Mouse (Mus musculus): ENCODE data around the gene Acap1. TPM values are rescaled to one million over a fixed set of nuclear protein-coding genes. Genes with fewer than 3 reads are reported as not detected.
"Not testable (repeated sequence)": the region's sequence is repeated elsewhere in the genome, so short reads cannot be mapped to it uniquely, and the experiment has no call there.

Acap1 gene
- polyA plus RNA-seq, 1 experiment from 2014 or later: 1.0 TPM

DNA sequence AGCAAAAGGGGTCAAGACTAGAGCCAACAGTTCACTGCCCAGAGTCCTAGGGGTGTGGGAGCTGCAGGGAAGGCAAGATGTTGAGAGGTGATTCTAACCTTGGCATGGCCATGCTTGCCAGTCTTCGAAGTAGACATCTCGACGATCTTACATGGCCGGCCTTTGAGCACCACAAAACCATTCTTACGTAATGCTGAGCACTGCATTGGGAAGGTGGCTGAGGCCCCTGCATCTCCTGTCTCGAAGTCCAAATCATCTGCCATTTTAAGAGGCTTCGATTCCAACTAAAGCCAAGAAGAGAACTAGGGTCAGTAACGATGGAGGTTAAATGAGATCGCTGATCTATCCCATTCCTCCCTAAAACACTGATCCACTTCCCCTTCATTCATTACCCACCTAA is 23.7 kb upstream of the Acap1 start:
- H3K36me3 ChIP-seq: peaks cover 52% of the 10 kb centered on the region

DNA sequence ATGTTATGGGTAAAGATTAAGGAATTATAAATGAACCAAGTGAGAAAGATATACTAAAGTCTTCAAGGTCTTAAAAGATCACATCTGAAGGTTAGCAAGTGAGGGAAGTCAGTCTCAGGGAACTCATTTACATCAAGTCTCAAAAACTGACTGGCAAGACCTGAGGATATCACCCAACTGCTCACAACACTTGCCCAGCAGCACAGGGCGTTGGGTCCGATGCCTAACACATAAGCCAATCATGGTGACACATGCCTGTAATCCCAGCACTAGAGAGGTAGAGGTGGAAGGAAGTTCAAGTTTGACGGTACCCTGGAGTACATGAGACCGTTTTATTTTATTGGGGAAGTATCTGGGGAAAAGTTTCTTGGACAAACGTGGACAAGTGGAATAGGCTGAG is 22.8 kb upstream of the Acap1 start:
- Histone ChIP-seq H3K4me1 (peaks cover 73% of the 10 kb centered on the region), H3K27ac (replicated peaks) (no peak overlapping the region), H3K9me3 (replicated peaks) (no peaks in the 10 kb centered on the region), H3K27me3 (ENCODE audit: low read depth, poor library complexity, severe bottlenecking) (no peaks in the 10 kb centered on the region), H3K4me3 (peak overlapping the region; percentile 99; the same call in 1 of the 2 replicates), H3K36me3 (peaks cover 57% of the 10 kb centered on the region)
- 90% methylated on average over 5 of the region's 5 CpGs for WGBS
- no peak for DNase-seq (ENCODE audit: low spot score)

More for the DNA sequence above, 23.7 kb upstream of the Acap1 start:
- H3K27me3 ChIP-seq (ENCODE audit: low read depth, poor library complexity, severe bottlenecking): no peaks in the 10 kb centered on the region
- WGBS: 88% methylated on average over 9 of the region's 9 CpGs
- peak overlapping the region; percentile 99; the same call in 1 of the 2 replicates for H3K27ac ChIP-seq (replicated peaks)
- peak overlapping the region; percentile 99 for H3K4me3 ChIP-seq
- DNase-seq (ENCODE audit: low spot score): no peak
- no peaks in the 10 kb centered on the region for H3K9me3 ChIP-seq (replicated peaks)
- H3K4me1 ChIP-seq: peaks cover 68% of the 10 kb centered on the region

DNA sequence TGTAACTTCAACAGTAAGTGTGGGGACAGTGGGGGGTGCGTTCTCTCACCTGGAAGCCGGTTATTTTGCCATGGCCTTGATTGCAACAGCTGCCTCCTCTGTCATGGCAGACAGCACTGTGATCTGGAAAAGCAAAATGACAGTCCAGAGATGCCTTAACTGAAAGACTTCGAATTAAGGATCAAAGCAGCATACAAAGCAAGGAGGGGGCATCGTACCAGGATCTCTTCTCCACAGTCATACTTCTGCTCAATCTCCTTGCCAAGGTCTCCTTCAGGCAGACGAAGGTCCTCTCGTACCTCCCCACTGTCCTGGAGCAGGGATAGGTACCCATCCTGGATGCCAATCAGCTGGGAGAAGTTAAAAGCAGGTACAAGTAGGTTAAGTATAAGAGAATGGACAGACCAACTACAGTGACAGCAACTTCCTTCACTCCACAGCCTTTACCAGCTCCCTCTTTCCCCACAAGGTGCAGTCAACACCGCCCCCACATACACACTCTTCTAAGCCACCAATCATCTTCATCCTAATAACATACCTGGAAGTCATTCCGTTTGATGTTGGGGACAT is 22.1 kb upstream of the Acap1 start:
- Histone ChIP-seq H3K9me3 (replicated peaks) (no peaks in the 10 kb centered on the region), H3K27ac (replicated peaks) (no peak overlapping the region), H3K4me3 (peak overlapping the region; percentile 20; the same call in 1 of the 2 replicates), H3K36me3 (peaks cover 63% of the 10 kb centered on the region), H3K27me3 (ENCODE audit: low read depth, poor library complexity, severe bottlenecking) (no peaks in the 10 kb centered on the region), H3K4me1 (peaks cover 72% of the 10 kb centered on the region)
- WGBS: 88% methylated on average over 8 of the region's 8 CpGs
- no peak for DNase-seq (ENCODE audit: low spot score)

DNA sequence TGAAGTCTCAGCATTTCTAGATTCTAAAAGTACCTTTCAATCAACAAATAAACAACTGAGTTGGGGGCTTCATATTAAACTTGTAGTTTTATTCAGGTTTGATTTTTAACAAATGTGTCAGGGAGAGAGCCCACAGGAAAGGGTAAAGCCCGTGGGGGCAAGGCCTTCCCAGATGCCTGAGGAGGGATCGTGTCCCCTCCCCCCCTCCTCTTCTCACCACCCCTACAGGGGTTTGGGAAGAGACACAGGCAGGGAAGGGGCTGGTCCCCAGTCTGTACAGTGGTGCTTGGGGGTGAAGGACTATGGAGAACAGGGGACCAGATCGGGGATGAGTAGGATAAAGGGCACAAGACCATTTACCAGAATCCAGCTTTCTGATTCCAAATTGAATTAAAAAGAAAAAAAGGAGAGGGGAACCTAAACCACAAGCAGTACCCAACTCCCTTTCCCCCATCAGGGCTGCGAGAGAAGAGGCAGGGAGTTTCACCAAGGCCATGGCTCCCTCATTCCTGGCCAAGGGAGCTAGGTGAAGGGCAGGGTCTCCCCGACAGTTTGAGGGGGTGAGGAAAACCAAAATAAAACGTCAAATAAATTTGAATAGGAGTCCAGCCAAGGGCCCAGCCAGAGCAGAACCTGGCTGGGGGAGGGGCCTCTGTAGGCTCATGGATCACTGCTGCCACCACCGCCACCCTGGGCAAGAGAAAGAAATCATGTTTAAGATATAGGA is 21.5 kb upstream of the Acap1 start:
- H3K27me3 ChIP-seq (ENCODE audit: low read depth, poor library complexity, severe bottlenecking); H3K27ac ChIP-seq (replicated peaks); DNase-seq (ENCODE audit: low spot score); H3K9me3 ChIP-seq (replicated peaks): not testable (repeated sequence)
- H3K4me1 ChIP-seq: peaks cover 68% of the 10 kb centered on the region
- WGBS: 75% methylated on average over 7 of the region's 7 CpGs
- peaks cover 70% of the 10 kb centered on the region for H3K36me3 ChIP-seq
- H3K4me3 ChIP-seq: peak overlapping the region; percentile 97; the same call in 1 of the 2 replicates

DNA sequence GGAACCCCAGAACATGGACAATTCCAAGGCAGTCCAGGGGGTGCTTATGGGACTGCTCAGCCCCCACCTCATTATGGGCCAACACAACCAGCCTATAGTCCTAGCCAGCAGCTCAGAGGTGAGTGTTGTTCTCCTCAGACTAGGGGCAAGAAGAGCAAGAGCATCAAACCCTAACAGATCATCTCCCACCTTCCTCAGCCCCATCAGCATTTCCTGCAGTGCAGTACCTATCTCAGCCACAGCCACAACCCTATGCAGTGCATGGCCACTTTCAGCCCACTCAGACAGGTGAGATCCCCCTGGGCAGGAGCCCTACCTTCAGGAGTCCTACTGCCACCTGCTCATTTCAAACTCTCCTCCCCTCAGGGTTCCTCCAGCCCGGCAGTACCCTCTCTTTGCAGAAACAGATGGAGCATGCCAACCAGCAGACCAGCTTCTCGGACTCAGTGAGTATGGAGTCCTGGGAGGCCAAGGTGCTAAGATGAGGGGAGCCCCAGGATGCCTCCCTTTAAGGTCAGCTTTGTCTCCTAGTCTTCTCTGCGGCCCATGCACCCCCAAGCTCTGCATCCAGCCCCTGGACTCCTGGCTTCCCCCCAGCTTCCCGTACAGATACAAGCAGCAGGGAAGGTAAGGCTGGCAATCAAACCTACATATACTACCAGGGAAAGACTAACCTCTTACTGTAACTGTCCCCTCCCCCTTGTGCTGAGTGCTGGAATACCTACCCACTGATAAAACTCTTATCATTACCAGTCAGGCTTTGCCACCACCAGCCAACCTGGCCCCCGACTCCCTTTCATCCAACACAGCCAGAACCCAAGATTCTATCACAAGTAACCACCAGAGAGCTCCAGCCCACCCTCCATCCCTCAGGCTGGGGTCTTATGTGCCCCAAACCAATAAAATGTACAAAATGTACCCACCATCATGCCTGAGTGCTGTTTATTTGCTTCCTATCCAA is 20.6 kb upstream of the Acap1 start:
- Histone ChIP-seq H3K36me3 (peaks cover 78% of the 10 kb centered on the region), H3K27ac (replicated peaks) (no peak overlapping the region), H3K9me3 (replicated peaks) (no peaks in the 10 kb centered on the region), H3K4me1 (peaks cover 68% of the 10 kb centered on the region), H3K4me3 (peak overlapping the region; percentile 97), H3K27me3 (ENCODE audit: low read depth, poor library complexity, severe bottlenecking) (no peaks in the 10 kb centered on the region)
- no peak for DNase-seq (ENCODE audit: low spot score)
- WGBS: 76% methylated on average over 5 of the region's 5 CpGs

DNA sequence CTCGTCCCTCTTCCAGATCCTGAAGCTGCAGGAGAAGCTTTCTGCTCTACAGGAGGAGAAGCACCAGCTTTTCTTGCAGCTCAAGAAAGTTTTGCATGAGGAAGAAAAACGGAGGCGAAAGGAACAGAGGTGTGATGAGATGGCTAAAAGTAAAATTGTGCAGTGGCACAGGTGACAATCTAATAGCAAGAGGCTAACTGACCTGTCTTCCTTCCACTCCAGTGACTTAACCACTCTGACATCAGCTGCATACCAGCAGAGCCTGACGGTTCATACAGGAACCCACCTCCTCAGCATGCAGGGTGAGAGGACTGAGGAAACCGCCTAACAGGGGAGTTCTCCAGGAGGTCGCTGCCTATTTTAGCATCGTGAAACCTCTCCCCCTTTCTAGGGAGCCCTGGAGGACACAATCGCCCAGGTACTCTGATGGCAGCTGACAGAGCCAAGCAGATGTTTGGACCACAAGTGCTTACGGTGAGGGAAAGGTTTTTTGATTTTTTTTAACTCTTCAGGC is 19.6 kb upstream of the Acap1 start:
- Histone ChIP-seq H3K4me1 (peaks cover 65% of the 10 kb centered on the region), H3K36me3 (peaks cover 88% of the 10 kb centered on the region), H3K27me3 (ENCODE audit: low read depth, poor library complexity, severe bottlenecking) (no peaks in the 10 kb centered on the region), H3K27ac (replicated peaks) (0 out of 2 replicates have a peak overlapping the region, but pooled peaks have one; percentile 96), H3K4me3 (peak overlapping the region; percentile 97), H3K9me3 (replicated peaks) (no peaks in the 10 kb centered on the region)
- 45% methylated on average over 9 of the region's 9 CpGs for WGBS
- DNase-seq (ENCODE audit: low spot score): no peak

DNA sequence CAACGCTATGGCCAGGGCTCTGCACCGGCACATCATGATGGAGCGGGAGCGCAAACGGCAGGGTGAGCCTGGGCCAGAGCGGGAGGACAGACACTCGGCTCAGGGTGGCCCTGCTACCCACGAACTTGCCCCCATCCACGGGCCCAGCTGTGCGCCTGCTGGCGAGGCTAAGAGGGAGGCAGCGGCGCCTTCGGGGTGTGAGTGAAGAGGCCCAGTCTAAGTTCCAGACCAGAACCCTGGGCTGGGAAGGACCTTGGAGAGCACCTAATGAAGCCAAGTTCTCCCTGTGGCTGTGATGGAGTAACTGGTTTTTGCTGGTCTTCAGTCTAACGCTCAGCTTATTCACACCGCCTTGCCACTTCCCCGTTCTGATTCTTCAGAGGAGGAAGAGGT is 19.0 kb upstream of the Acap1 start:
- H3K4me1 ChIP-seq: peaks cover 59% of the 10 kb centered on the region
- H3K27ac ChIP-seq (replicated peaks): peak overlapping the region; percentile 96
- H3K27me3 ChIP-seq (ENCODE audit: low read depth, poor library complexity, severe bottlenecking): no peaks in the 10 kb centered on the region
- 4% methylated on average over 17 of the region's 17 CpGs for WGBS
- peak overlapping the region; percentile 97 for H3K4me3 ChIP-seq
- DNase-seq (ENCODE audit: low spot score): no peak
- H3K36me3 ChIP-seq: peaks cover 90% of the 10 kb centered on the region
- no peaks in the 10 kb centered on the region for H3K9me3 ChIP-seq (replicated peaks)

DNA sequence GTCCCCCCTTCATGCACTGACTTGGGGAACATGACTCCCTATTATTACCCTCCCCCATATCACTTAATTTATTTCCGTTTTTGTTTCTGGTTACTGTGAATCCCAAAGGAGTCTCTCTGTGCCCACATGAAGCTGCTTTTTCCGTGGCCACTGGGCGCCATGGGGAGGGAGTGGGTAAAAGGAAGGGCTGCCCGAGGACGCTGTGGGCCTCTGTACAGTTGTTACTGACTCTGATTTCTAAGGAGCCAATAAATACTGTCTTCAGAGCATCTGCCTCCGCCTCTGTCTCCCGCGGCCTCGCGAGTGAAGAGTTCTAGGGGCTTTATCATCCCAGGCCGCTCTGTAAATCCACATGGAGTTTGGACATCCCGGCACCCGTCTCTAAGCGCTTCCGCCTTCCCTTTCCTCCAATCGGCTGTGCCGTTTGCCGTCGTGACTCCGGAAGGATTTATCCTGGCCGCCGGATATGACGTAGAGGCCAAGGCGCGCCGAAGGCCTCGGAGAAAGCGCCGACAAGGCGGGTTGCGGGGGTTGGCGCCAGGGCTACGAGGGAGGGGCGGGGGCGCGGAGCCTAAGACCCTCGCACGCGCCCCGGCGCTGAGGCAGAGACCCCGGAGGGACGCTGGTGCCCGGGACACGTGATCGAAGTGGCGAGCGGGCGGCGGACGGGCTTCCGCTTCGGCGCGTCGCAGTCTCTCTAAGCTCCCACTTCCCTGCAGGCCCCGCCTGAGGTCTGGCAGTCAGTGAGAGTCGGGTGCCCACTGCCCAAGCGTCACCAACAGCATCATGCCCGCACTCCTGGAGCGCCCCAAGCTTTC is 18.4 kb upstream of the Acap1 start, which contains the start of gene Gps2:
TSS of gene Gps2 (plus strand) at position 335 of the 818 bp plus-strand sequence.
- no peaks in the 10 kb centered on the region for H3K27me3 ChIP-seq (ENCODE audit: low read depth, poor library complexity, severe bottlenecking)
- H3K36me3 ChIP-seq: peaks cover 90% of the 10 kb centered on the region
- no peaks in the 10 kb centered on the region for H3K9me3 ChIP-seq (replicated peaks)
- H3K4me3 ChIP-seq: peak within 1 kb of the TSS; percentile 97
- peaks cover 53% of the 10 kb centered on the region for H3K4me1 ChIP-seq
- 2% methylated on average over 61 of the region's 61 CpGs for WGBS
- peak within 1 kb of the TSS; percentile 96 for H3K27ac ChIP-seq (replicated peaks)
- peak; percentile 97 for DNase-seq (ENCODE audit: low spot score)

DNA sequence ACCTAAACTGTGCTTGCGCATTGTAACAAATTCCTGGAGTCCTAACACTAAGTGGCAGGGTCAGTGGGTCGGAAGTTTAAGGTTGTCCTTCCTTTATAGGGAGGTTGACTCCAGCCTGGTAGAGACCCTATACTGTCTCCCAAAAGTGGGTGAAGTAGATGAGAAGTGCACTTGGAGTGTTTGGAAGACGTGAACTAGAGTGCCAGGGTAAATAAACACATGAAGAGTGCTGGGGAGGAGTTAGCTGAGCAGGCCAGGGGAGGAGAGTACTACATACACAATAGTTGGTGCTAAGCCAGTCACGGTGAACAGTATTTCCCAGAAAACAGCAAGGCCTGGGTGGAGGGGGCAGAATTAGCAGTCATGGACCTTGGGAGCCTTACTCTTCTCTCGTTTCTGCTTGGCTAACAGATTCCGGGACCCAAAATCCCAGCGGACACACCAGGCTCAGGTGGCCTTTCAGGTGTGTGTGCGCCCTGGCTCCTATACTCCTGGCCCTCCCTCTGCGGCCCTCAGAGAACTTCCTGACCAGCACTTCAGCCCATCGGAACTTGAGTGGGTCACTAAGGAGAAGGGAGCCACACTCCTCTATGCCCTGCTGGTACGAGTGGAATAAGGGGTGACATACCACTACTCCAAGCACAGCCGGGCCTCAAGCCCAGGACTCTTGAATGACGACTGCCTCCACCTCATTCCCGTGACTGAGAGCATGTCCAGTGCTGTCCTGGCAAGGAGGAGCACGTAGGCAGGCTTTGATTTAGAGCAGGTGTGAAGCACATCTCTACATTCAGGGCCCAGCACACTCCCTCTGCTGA is 17.6 kb upstream of the Acap1 start:
- peaks cover 46% of the 10 kb centered on the region for H3K4me1 ChIP-seq
- H3K9me3 ChIP-seq (replicated peaks): no peaks in the 10 kb centered on the region
- H3K36me3 ChIP-seq: peaks cover 90% of the 10 kb centered on the region
- no peak for DNase-seq (ENCODE audit: low spot score)
- peak overlapping the region; percentile 97 for H3K4me3 ChIP-seq
- H3K27me3 ChIP-seq (ENCODE audit: low read depth, poor library complexity, severe bottlenecking): no peaks in the 10 kb centered on the region
- peak overlapping the region; percentile 96 for H3K27ac ChIP-seq (replicated peaks)
- WGBS: 81% methylated on average over 15 of the region's 15 CpGs

DNA sequence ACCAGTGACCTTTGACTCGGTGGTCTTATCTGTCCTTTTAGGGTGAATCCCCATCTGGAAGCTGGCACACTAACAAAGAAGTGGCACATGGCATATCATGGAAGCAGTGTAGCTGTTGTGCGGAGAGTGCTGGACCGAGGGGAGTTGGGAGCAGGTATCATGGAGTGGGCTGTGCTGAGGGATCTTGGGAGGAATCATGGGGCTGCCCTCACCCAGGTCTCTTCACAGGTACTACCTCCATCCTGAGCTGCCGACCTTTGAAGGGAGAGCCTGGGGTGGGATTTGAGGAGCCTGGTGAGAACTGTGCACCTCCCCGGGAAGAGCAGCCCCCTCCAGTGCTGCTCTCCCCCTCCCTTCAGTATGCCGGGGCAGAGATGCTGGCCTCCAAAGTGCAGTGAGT is 16.4 kb upstream of the Acap1 start:
- DNase-seq (ENCODE audit: low spot score): no peak
- no peak overlapping the region for H3K27ac ChIP-seq (replicated peaks)
- H3K36me3 ChIP-seq: peaks cover 90% of the 10 kb centered on the region
- no peaks in the 10 kb centered on the region for H3K9me3 ChIP-seq (replicated peaks)
- 94% methylated on average over 6 of the region's 6 CpGs for WGBS
- no peak overlapping the region for H3K4me3 ChIP-seq
- no peaks in the 10 kb centered on the region for H3K27me3 ChIP-seq (ENCODE audit: low read depth, poor library complexity, severe bottlenecking)
- peaks cover 37% of the 10 kb centered on the region for H3K4me1 ChIP-seq
